Mouse (Mus musculus) gastrocnemius, postnatal 4 days (tissue): ENCODE measurements around the gene Cass4. TPM values are rescaled to one million over a fixed set of nuclear protein-coding genes. Genes with fewer than 3 reads are reported as not detected.

Experiments used
- DNase-seq, 2 experiments: peaks; one replicate each; pipeline ENCODE4 v3.0.0; 2021 to 2022; ENCODE audit warnings: low spot score in 2 of 2, mixed read lengths in 2 of 2
- total RNA-seq, 2 experiments: library from RNA; stranded (reverse); gene quantifications; 2 replicates each; pipeline ENCODE4 v1.2.3; 2021

The Cass4 gene
- total RNA-seq, 2 experiments from 2014 or later = 0.62 to 1.1 TPM

GRCm38 (mm10) chr2:172384715-172385114 lies 8.9 kb upstream of the Cass4 start:
- no peak for DNase-seq

DNA sequence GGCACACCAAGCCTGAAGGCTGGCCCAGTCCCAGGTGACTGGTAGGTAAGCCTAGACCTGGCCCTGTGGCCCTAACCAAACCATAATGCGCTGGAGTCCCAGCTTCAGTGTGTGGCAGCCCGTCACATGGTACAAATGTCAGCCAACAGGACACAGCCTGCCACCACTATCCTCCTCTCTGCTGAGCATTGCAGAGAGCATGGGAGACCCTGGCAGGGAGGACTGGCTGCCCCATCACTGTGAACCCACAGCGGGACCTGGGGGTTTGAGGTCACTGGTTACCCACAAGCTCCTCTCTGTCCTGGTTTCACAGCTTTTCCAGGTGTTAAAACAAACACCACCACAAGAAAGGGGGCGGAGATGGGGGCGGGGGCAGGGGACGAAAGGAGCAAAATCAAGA lies 3.3 kb upstream of the Cass4 start:
- DNase-seq = no peak

GRCm38 (mm10) chr2:172392041-172392521 lies 1.5 kb upstream of the Cass4 start:
- DNase-seq = no peak

DNA sequence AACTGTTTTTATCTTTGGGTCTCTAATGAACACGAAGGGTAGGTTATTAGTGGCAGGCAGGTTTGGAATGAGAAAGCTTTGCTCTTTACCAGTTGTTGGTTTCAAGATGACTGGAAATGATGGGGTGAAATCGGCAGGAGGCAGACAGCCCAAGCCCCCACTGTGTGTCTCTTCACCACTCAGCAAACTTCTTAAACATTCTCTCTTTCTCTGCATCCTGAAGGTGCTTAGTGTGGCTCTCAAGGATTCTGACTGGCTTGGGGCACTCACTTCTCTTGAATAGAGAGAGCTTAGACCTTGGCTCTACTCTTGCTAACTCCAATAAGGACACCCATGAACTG lies 428 bp downstream of the Cass4 start:
- DNase-seq = no peak

DNA sequence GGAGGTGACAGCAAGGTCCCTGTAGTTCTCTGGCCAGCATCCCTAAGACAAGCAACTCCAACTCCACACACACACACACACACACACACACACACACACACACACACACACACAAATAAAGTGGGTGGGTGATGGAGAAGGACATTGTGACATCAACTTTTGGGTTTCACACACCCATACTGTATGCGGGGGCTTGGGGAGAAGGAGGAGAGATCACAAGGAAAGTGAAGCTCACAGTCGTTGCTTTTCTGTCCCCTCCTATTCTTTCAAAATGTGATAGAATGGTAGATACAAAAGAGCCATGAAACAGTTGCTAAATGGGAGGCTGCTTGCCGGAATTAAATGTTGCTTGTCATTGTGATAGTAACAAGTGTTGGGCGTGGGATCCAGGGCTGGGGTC lies 1.1 kb downstream of the Cass4 start:
- no peak for DNase-seq

- no peak for DNase-seq
These were observed 2.4 kb downstream of the Cass4 start for GRCm38 (mm10) chr2:172395961-172396360.

GRCm38 (mm10) chr2:172399901-172400300 lies 6.3 kb downstream of the Cass4 start:
- no peak for DNase-seq

DNA sequence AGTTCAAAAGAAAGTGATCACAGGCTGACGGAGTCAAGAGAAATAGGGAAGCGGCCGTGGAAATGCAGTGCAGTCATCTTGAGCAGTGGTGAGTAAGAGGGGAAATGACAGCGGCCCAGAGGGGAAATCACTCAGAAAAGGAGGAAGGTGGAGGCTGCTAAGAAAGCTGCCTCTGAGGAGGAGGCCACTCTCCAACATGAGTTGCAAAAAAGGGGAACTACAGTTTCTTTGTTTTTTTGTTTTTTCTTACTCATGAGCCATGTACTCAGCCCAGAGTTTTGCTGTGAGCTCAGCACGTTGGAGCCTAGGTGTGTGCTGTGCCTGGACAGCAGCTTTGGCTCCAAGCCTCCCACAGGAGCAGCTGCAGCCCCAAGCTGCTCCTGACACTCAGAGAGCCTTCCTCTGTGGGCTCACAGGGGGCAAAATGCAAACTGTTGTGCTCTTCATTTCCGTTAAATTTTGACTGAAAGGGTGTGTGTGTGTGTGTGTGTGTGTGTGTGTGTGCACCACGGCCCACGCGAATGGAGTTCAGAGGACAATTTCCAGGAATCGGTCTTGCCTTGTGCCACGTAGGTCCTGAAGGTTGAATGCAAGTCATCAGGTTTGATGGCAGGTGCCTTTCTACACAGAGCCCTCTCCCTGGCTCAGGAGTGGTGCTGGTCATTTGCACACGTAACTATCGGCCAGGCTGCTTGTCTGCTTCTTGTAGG lies 7.7 kb downstream of the Cass4 start:
- no peak for DNase-seq

- DNase-seq = no peak
These were observed 10.6 kb downstream of the Cass4 start for GRCm38 (mm10) chr2:172404239-172404638.

GRCm38 (mm10) chr2:172405011-172405410 lies 11.4 kb downstream of the Cass4 start:
- DNase-seq = no peak

DNA sequence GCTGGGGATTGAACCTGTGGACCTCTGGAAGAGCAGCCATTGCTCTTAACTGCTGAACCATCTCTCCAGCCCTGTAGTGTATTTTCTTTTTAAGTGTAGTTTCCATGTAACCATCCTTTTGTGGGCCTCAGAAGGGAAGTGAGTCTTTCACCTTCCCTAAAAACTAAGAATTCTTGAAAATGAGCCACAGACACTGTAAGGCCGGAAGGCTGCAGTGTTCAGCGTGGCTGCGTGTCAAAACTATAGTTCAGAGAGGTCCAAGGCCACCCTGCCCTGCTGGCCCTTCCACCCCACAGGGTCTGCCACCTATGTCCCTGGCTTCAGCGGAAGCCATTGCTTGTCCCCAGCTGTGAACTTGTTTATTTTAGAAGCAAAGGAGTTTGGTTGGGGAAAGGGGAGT lies 12.6 kb downstream of the Cass4 start:
- DNase-seq = no peak

GRCm38 (mm10) chr2:172407499-172407898 lies 13.9 kb downstream of the Cass4 start:
- DNase-seq = no peak

DNA sequence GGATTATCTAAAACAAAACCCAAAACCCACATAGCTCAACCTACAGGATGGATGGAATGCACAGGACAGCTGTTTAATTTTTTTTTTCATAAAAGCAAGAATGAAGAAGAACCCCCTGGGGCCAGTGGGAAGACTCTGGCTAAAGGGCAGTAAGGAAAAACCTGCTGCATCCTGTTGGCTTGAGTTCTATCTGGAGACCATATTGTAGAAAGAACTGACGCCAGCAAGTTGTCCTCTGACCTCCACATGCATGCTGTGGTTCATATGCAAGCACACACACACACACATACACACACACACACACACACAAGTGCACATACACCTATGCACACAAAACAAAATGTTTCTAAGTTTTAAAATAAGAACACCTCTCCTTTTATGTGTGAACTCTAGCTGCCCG lies 17.1 kb downstream of the Cass4 start:
- DNase-seq = no peak

DNA sequence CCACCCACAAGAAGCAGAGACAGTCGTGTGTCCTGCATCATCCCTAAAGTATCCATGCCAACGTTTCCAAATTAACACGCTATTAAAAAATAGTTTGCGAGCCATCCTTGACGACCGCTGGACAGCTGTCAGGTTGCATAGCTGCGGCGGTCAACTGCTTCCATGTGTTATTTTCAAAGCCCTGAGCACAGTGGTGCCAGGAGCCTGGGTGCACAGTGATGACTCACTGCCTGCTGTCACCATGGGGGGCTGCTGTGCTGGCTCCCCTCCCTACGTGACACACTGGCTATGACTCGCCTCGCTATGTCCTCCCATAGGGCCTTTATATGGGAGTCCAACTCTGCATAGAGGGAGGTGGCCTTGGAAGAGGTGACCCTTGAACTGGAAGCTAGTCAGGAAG lies 17.5 kb downstream of the Cass4 start:
- DNase-seq = peak in 1 of 2 experiments; percentile 26

DNA sequence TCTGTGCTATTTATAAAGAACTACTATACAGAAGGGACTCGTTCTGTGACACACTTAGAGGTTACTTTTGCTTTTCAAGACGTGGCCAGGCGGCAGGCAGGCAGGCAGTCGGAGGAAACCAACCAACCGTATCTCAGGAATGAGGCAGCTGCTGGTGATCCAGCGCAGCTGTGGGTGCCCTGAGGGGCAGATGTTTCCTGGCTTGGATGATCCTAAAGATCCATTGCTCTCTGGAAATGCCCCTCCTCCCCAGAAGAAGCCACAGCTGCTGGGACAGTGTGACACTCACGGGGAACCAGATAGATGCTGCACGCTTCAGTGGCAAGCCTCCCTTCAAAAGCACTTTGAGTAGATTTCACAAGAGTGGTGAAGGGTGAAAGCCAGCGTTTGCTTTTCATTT lies 18.9 kb downstream of the Cass4 start:
- peak in 1 of 2 experiments; percentile 39 for DNase-seq

DNA sequence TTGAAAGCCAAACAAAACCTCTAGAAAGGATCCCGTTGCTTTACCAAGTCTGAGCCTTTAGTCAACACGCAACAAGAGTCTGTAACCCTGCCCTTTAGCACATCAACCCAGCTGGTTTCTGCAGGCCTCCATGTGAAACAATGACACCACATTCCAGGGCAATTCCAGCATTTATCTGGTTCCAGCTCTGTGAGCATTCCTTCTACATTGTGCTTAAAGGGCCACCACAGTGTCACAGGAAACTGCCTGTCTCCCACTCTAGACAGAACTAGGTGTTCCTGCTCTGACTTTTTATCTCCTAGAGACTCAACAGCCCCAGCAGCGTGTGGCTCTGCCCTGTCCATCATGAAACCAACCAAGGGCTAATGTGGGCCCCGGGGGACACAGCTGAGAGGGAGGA lies 19.7 kb downstream of the Cass4 start:
- DNase-seq = no peak

GRCm38 (mm10) chr2:172413894-172414293 lies 20.3 kb downstream of the Cass4 start:
- no peak for DNase-seq

DNA sequence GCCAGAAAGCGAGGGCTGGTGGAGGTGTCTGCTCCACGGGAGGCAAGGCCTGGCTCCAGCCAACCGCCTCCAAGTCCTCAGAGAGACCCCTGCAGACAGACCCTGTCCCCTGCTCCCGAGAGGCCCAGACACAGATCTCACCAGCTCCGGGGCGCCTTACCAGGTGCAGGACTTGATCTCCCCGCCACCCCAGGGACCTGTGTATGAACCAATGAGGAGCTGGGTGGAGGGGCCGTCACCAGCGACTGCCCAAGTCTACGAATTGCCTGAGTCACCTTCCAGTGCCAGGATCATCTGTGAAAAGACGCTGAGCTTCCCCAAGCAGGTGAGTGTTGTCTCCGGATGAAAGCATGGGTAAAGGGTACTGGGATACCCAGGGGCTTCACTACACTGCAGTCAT lies 22.6 kb downstream of the Cass4 start:
- no peak for DNase-seq

GRCm38 (mm10) chr2:172416876-172417275 lies 23.3 kb downstream of the Cass4 start:
- no peak for DNase-seq

DNA sequence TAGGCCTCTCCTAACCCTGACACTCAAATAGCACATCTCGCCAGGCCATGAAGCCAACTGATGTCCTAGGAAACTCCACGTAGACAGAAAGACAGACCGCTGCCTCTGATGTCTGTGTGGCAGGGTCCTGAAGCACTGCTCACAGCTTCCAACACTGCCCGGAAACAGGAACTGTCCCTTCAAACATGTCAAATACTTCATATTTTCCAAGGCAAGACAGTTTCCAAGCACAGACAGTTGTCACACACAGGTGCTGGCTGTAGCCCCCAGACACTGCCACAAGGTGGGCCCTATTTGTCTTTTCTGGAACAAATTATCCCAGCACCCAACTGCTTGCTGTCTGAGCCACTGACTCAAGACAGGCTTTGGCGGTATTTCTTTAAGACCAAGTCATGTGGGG lies 24.6 kb downstream of the Cass4 start:
- DNase-seq = no peak

DNA sequence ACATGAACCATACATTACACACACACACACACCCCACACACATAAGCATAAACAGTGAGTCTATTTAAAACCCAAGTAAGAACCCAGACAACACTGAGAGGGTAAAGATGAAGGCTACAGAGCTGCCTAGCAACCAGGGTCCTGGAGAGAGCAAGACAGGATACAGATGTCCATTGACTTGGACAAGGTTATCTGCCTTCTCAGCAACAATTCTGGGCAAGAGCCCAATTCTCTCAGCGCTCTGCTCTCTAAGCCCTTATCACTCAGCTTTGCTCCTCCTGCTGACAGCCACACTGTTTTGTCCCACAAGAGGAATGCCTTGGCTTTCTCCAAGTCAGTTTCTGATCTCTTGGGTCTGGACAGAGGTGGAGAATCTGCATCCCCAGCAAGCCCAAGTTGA lies 37.0 kb downstream of the Cass4 start:
- no peak for DNase-seq

DNA sequence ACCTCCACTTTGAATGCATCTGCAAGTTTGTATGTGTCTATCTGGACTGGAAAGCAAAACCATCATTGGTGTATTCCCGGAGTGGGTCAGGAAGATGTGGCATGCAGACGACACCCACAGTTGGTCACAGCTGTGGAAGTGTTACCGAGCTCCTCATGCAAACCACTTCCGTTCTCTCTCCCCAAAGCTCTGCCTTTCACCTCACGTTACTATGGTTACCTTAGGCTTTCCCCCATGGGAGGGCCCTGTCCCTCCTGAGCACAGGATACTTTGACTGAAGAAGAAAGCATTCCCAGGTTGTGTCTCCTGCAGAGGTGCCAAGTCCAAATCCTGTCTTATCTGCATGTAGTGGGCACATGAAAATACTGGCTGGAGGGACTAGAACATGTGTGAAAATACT lies 40.2 kb downstream of the Cass4 start:
- no peak for DNase-seq

- no peak for DNase-seq
These were observed 43.9 kb downstream of the Cass4 start for GRCm38 (mm10) chr2:172437371-172437952.
